Mouse (Mus musculus) urinary bladder, postnatal 0 days (tissue): ENCODE data around the gene Nid2. TPM values are rescaled to one million over a fixed set of nuclear protein-coding genes. Genes with fewer than 3 reads are reported as not detected.

ENCODE experiments used
- polyA plus RNA-seq: library from polyadenylated mRNA; unstranded; fragments of >200 nt; fragmentation: Nextera tagmentation; extraction: Ambion mirVana; gene quantifications from 2 replicates; pipeline ENCODE4 v1.2.1, GENCODE M21; 2015

Nid2 gene
- polyA plus RNA-seq, result 36.4 and 41.0 TPM in 2 replicates

GRCm38 (mm10) chr14:19751025-19751771 is at the start of gene Nid2:
Nid2 (plus strand) TSS chr14:19751265.

GRCm38 (mm10) chr14:19823321-19824142 is 72.5 kb downstream of the Nid2 start, which contains the start of gene Rtraf:
Rtraf (minus strand) TSS chr14:19823824.

Other genes starting within 250 kb of the Nid2 start
- 0.14 TPM in 1 of 2 replicates, not detected in the other for gene Gm2244, start 201.3 kb upstream of the Nid2 start, polyA plus RNA-seq
- gene Gm2237, start 166.1 kb upstream of the Nid2 start, polyA plus RNA-seq, result 1.5 and 1.6 TPM in 2 replicates
- not detected in 2 replicates for gene Gm5458, start 148.7 kb upstream of the Nid2 start, polyA plus RNA-seq
- gene Rtraf, start 72.6 kb downstream of the Nid2 start, polyA plus RNA-seq, result 162 and 185 TPM in 2 replicates
- gene Gng2, start 226.4 kb downstream of the Nid2 start, polyA plus RNA-seq, result 20.8 and 24.3 TPM in 2 replicates